Mouse (Mus musculus) small intestine, adult 2 months (tissue): ENCODE data around the gene 1700016H13Rik. TPM values are rescaled to one million over a fixed set of nuclear protein-coding genes. Genes with fewer than 3 reads are reported as not detected.

Experiments
- H3K27ac ChIP-seq: fragments of 200-500 bp; 2 replicates; pipeline ENCODE4 v1.5.1; 2012; ENCODE audit warnings: low read depth, low read length, control low read depth, inconsistent platforms; ENCODE audit not compliant: insufficient read depth
- H3K27me3 ChIP-seq: fragments of 200-500 bp; 2 replicates; pipeline ENCODE4 v1.6.1; 2012; ENCODE audit warnings: mild to moderate bottlenecking, moderate library complexity, low read length, inconsistent platforms; ENCODE audit not compliant: control insufficient read depth, insufficient read depth
- H3K36me3 ChIP-seq: fragments of 200-500 bp; 2 replicates; pipeline ENCODE4 v1.6.1; 2012; ENCODE audit warnings: mild to moderate bottlenecking, low read length, control low read depth, inconsistent platforms; ENCODE audit not compliant: control insufficient read depth, insufficient read depth
- H3K4me1 ChIP-seq: fragments of 200-500 bp; 2 replicates; pipeline ENCODE4 v1.6.1; 2012; ENCODE audit warnings: low read length, inconsistent platforms, mixed read lengths; ENCODE audit not compliant: control insufficient read depth, insufficient read depth, insufficient read length
- H3K4me3 ChIP-seq: fragments of 200-500 bp; 2 replicates; pipeline ENCODE4 v1.5.1; 2012; ENCODE audit warnings: low read depth, mild to moderate bottlenecking, control low read depth, inconsistent platforms, low read length, moderate library complexity
- CTCF ChIP-seq: fragments of 200-500 bp; IDR thresholded peaks from 2 replicates; pipeline ENCODE4 v1.5.1; 2012; ENCODE audit warnings: low read depth, mild to moderate bottlenecking, control low read depth, inconsistent platforms, low read length, moderate library complexity, mixed read lengths; ENCODE audit not compliant: insufficient replicate concordance, insufficient read length; ENCODE audit errors: extremely low read depth
- POLR2A ChIP-seq: fragments of 200-500 bp; IDR thresholded peaks from 2 replicates; pipeline ENCODE4 v1.6.1; 2012; ENCODE audit warnings: low read depth, mild to moderate bottlenecking, control low read depth, inconsistent platforms, low read length, moderate library complexity
- WGBS: fragments of 180-500 bp; shearing (Covaris S2); methylation state at CpG from one replicate; pipeline ENCODE4 v1.1.7; 2018; 5-methylcytosine and 5-hydroxymethylcytosine counted together
- polyA plus RNA-seq: library from polyadenylated mRNA; depleted of rRNA; stranded (reverse); fragments of >200 nt; gene quantifications from 2 replicates; pipeline ENCODE4 v1.2.3, GENCODE M21; 2012; rRNA removed

The 1700016H13Rik gene
- polyA plus RNA-seq, 1 experiment = not detected

GRCm38 (mm10) chr5:103603115-103603893 is 52.5 kb downstream of the 1700016H13Rik start:
- no peaks in the 10 kb centered on the region for H3K36me3 ChIP-seq
- H3K4me3 ChIP-seq = no peak overlapping the region
- no peaks in the 10 kb centered on the region for H3K4me1 ChIP-seq
- H3K27ac ChIP-seq = no peak overlapping the region
- H3K27me3 ChIP-seq = no peaks in the 10 kb centered on the region
- no peak for TF ChIP-seq POLR2A
- no peak for TF ChIP-seq CTCF
- 78% methylated on average over 11 of the region's 11 CpGs for WGBS

GRCm38 (mm10) chr5:103598881-103599280 is 56.9 kb downstream of the 1700016H13Rik start:
- Histone ChIP-seq H3K36me3 (no peaks in the 10 kb centered on the region), H3K4me3 (no peak overlapping the region), H3K4me1 (no peaks in the 10 kb centered on the region), H3K27ac (no peak overlapping the region), H3K27me3 (no peaks in the 10 kb centered on the region)
- no peak for TF ChIP-seq POLR2A
- no peak for TF ChIP-seq CTCF
- WGBS = 51% methylated on average over 5 of the region's 5 CpGs

- peaks cover 3% of the 10 kb centered on the region; the same call in 1 of the 2 replicates for H3K4me1 ChIP-seq
- WGBS = 74% methylated on average over 9 of the region's 9 CpGs
- no peaks in the 10 kb centered on the region for H3K36me3 ChIP-seq
- no peak for TF ChIP-seq POLR2A
- H3K27me3 ChIP-seq = no peaks in the 10 kb centered on the region
- H3K4me3 ChIP-seq = no peak overlapping the region
- no peak overlapping the region for H3K27ac ChIP-seq
These were observed 57.5 kb downstream of the 1700016H13Rik start for GRCm38 (mm10) chr5:103598264-103598663.

Other genes starting within 250 kb of the 1700016H13Rik start
- gene Ptpn13, start 230.8 kb downstream of the 1700016H13Rik start, polyA plus RNA-seq = 1.2 and 1.4 TPM in 2 replicates
- 0.15 and 1.1 TPM in 2 replicates for gene Slc10a6, start 26.6 kb downstream of the 1700016H13Rik start, polyA plus RNA-seq
- gene Aff1, start 36.4 kb upstream of the 1700016H13Rik start, polyA plus RNA-seq = 7.6 and 16.7 TPM in 2 replicates